Comparison of ENCODE assay signal across 23 mouse cellular contexts in genomic region chr1:72815616-72816015, GRCm38 (mm10). TPM values are rescaled to one million over a fixed set of nuclear protein-coding genes. Genes with fewer than 3 reads are reported as not detected.
DNase-seq lines count a peak whose midpoint lies in the region; ATAC-seq and TF ChIP-seq lines count a peak whose summit lies in the region.
"Had no signal": no experiment of that assay in that cellular context is flagged by ENCODE, and none has a peak within 500 bp of the region (broad histone marks: within the 10 kb centered on the region; RNA-seq: fewer than 3 reads in every experiment).

No protein-coding gene starts in this region.

- H3K79me2 ChIP-seq in CH12.LX (replicated peaks; ENCODE audit: control insufficient read depth, extremely low read depth, insufficient read depth, poor library complexity, severe bottlenecking) = no peaks in the 10 kb centered on the region

- TF ChIP-seq RAD21 in CH12.LX (IDR thresholded peaks at IDR 0.05; ENCODE audit: low read depth, low read length) = no peak

- no peak for TF ChIP-seq POLR2A in CH12.LX (IDR thresholded peaks at IDR 0.05; ENCODE audit: low read depth, low read length)

- H3K27me3 ChIP-seq in hindbrain, embryonic 10.5 days (ENCODE audit: insufficient read depth, poor library complexity, severe bottlenecking) = peaks cover 5% of the 10 kb centered on the region; the same call in 1 of the 2 replicates
- no peaks in the 10 kb centered on the region for H3K27me3 ChIP-seq in hindbrain, embryonic 13.5 days
- no peaks in the 10 kb centered on the region for H3K27me3 ChIP-seq in lung, embryonic 16.5 days (ENCODE audit: control insufficient read depth, insufficient read depth, low read depth, low read length)
- H3K27me3 ChIP-seq in CH12.LX (replicated peaks) = peaks cover 8% of the 10 kb centered on the region
- 0 out of 2 replicates have a peak, but pooled peaks cover 6% of the 10 kb centered on the region for H3K27me3 ChIP-seq in embryonic facial prominence, embryonic 10.5 days (replicated peaks; ENCODE audit: low read depth, poor library complexity, severe bottlenecking)
- no peaks in the 10 kb centered on the region for H3K27me3 ChIP-seq in intestine, embryonic 16.5 days (replicated peaks; ENCODE audit: control insufficient read depth, insufficient read depth, low read length)
- H3K27me3 ChIP-seq: embryonic facial prominence, embryonic 13.5 days; heart, embryonic 13.5 days; Patski had no signal

- DNase-seq in hindbrain, embryonic 10.5 days (ENCODE audit: low spot score) = no peak
- no peak for DNase-seq in lung, postnatal 4 days
- DNase-seq in CH12.LX (ENCODE audit: extremely low read depth) = no peak
- no peak for DNase-seq in embryonic facial prominence, embryonic 10.5 days (ENCODE audit: low spot score)
- DNase-seq in layer of hippocampus, postnatal 25 days (ENCODE audit: extremely low spot score in 1 of 2, low spot score in 1 of 2) = no peak
- DNase-seq: adrenal gland, postnatal 14 days; cerebellum, adult 11-12 months; cerebellum, adult 9-10 months; cerebellum, postnatal 25 days; gastrocnemius, adult 2 months; gastrocnemius, postnatal 25 days; heart, postnatal 36 days had no signal

- 0 out of 2 replicates have a peak, but pooled peaks cover 6% of the 10 kb centered on the region for H3K36me3 ChIP-seq in hindbrain, embryonic 10.5 days
- H3K36me3 ChIP-seq in hindbrain, embryonic 13.5 days = no peaks in the 10 kb centered on the region
- H3K36me3 ChIP-seq in lung, embryonic 16.5 days (ENCODE audit: control insufficient read depth, insufficient read depth, low read length) = no peaks in the 10 kb centered on the region
- no peaks in the 10 kb centered on the region for H3K36me3 ChIP-seq in CH12.LX (replicated peaks in 1 of 2; ENCODE audit: control insufficient read depth in 1 of 2, insufficient read depth in 1 of 2, low read length in 1 of 2)
- H3K36me3 ChIP-seq in embryonic facial prominence, embryonic 10.5 days (replicated peaks) = no peaks in the 10 kb centered on the region
- no peaks in the 10 kb centered on the region for H3K36me3 ChIP-seq in intestine, embryonic 16.5 days (ENCODE audit: control insufficient read depth, insufficient read depth, low read length)
- H3K36me3 ChIP-seq: embryonic facial prominence, embryonic 13.5 days; heart, embryonic 13.5 days; hindbrain, embryonic 12.5 days had no signal

- ATAC-seq in hindbrain, embryonic 13.5 days (ENCODE audit: low FRiP score) = no peak
- peak; percentile 13; the same call in 1 of the 2 replicates for ATAC-seq in lung, embryonic 16.5 days (ENCODE audit: low read depth)
- no peak for ATAC-seq in intestine, embryonic 16.5 days
- ATAC-seq: activated CD4-positive, CD25-positive, alpha-beta regulatory T cell, adult 4 months; CD4-positive, CD25-positive, alpha-beta regulatory T cell, adult 4 months; Patski had no signal

- H3K9ac ChIP-seq in hindbrain, embryonic 13.5 days = no peak overlapping the region
- H3K9ac ChIP-seq in lung, embryonic 16.5 days (ENCODE audit: low read length) = no peak overlapping the region
- H3K9ac ChIP-seq in CH12.LX (ENCODE audit: insufficient read depth, low read depth) = no peak overlapping the region
- no peak overlapping the region for H3K9ac ChIP-seq in intestine, embryonic 16.5 days (ENCODE audit: low read depth, low read length)
- H3K9ac ChIP-seq: embryonic facial prominence, embryonic 13.5 days; heart, embryonic 13.5 days; hindbrain, embryonic 12.5 days had no signal

- 89% methylated on average over 3 of the region's 3 CpGs for WGBS in hindbrain, embryonic 10.5 days
- 95% methylated on average over 3 of the region's 3 CpGs for WGBS in hindbrain, embryonic 13.5 days
- 63% methylated on average over 3 of the region's 3 CpGs for WGBS in lung, embryonic 16.5 days
- WGBS in embryonic facial prominence, embryonic 10.5 days = 93% methylated on average over 3 of the region's 3 CpGs
- WGBS in intestine, embryonic 16.5 days = 78% methylated on average over 3 of the region's 3 CpGs

- peak overlapping the region; percentile 56 for H3K27ac ChIP-seq in hindbrain, embryonic 10.5 days
- no peak overlapping the region for H3K27ac ChIP-seq in hindbrain, embryonic 13.5 days
- no peak overlapping the region for H3K27ac ChIP-seq in lung, embryonic 16.5 days (ENCODE audit: low read length)
- no peak overlapping the region for H3K27ac ChIP-seq in CH12.LX (ENCODE audit: insufficient read depth, low read depth)
- H3K27ac ChIP-seq in embryonic facial prominence, embryonic 10.5 days (replicated peaks) = peak overlapping the region; percentile 87; the same call in 1 of the 2 replicates
- no peak overlapping the region for H3K27ac ChIP-seq in intestine, embryonic 16.5 days (ENCODE audit: low read length)
- H3K27ac ChIP-seq: embryonic facial prominence, embryonic 13.5 days; gastrocnemius, adult 2 months; heart, embryonic 13.5 days; hindbrain, embryonic 12.5 days; hindbrain, postnatal 0 days had no signal

- no peak for TF ChIP-seq EP300 in CH12.LX (IDR thresholded peaks at IDR 0.05; ENCODE audit: low read length)

- dilution Hi-C loops in CH12.LX (cut with MboI; ENCODE audit: extremely low pct_ligation_motif_present, extremely low pct_unique_long_range_greater_than_20kb, low sequenced_read_pairs) = no loop called here

- H3K4me3 ChIP-seq in hindbrain, embryonic 10.5 days = no peak overlapping the region
- H3K4me3 ChIP-seq in hindbrain, embryonic 13.5 days = no peak overlapping the region
- H3K4me3 ChIP-seq in lung, embryonic 16.5 days (ENCODE audit: low read length) = no peak overlapping the region
- H3K4me3 ChIP-seq in CH12.LX (replicated peaks in 1 of 3; ENCODE audit: low read depth in 2 of 3, low read length in 2 of 3, poor library complexity in 1 of 3) = no peak overlapping the region
- H3K4me3 ChIP-seq in embryonic facial prominence, embryonic 10.5 days = no peak overlapping the region
- H3K4me3 ChIP-seq in intestine, embryonic 16.5 days (ENCODE audit: low read length) = no peak overlapping the region
- H3K4me3 ChIP-seq: embryonic facial prominence, embryonic 13.5 days; gastrocnemius, adult 2 months; heart, embryonic 13.5 days; hindbrain, embryonic 12.5 days had no signal

- no peak overlapping the region for H3K4me2 ChIP-seq in hindbrain, embryonic 13.5 days
- no peak overlapping the region for H3K4me2 ChIP-seq in lung, embryonic 16.5 days (ENCODE audit: low read depth, low read length)
- H3K4me2 ChIP-seq in CH12.LX (ENCODE audit: insufficient read depth, low read depth, poor library complexity, severe bottlenecking) = no peak overlapping the region
- no peak overlapping the region for H3K4me2 ChIP-seq in intestine, embryonic 16.5 days (ENCODE audit: low read depth, low read length)
- H3K4me2 ChIP-seq: embryonic facial prominence, embryonic 13.5 days; heart, embryonic 13.5 days; hindbrain, embryonic 12.5 days had no signal

- peaks cover 34% of the 10 kb centered on the region for H3K4me1 ChIP-seq in hindbrain, embryonic 10.5 days (replicated peaks)
- H3K4me1 ChIP-seq in hindbrain, embryonic 13.5 days (replicated peaks) = peaks cover 24% of the 10 kb centered on the region
- H3K4me1 ChIP-seq in lung, embryonic 16.5 days (replicated peaks; ENCODE audit: control insufficient read depth, insufficient read depth, low read length) = peaks cover 27% of the 10 kb centered on the region
- H3K4me1 ChIP-seq in CH12.LX (ENCODE audit: control insufficient read depth in 1 of 2, insufficient read depth in 2 of 2) = peaks cover 0 to 6% of the 10 kb centered on the region in 2 experiments; a peak in 1 of 4 replicates
- peaks cover 40% of the 10 kb centered on the region for H3K4me1 ChIP-seq in embryonic facial prominence, embryonic 10.5 days
- H3K4me1 ChIP-seq in intestine, embryonic 16.5 days (ENCODE audit: control insufficient read depth, insufficient read depth, low read length) = 0 out of 2 replicates have a peak, but pooled peaks cover 6% of the 10 kb centered on the region

- no peak for TF ChIP-seq CTCF in CH12.LX (conservative IDR thresholded peaks at IDR 0.05 in 1 of 2, IDR thresholded peaks at IDR 0.05 in 1 of 2; ENCODE audit: low read depth in 2 of 2, low read length in 2 of 2)

- peaks cover 8% of the 10 kb centered on the region; the same call in 1 of the 2 replicates for H3K9me3 ChIP-seq in hindbrain, embryonic 10.5 days
- H3K9me3 ChIP-seq in hindbrain, embryonic 13.5 days = no peaks in the 10 kb centered on the region; the same call in 1 of the 2 replicates
- H3K9me3 ChIP-seq in lung, embryonic 16.5 days (ENCODE audit: control insufficient read depth, low read length) = peaks cover 6% of the 10 kb centered on the region
- H3K9me3 ChIP-seq in CH12.LX (replicated peaks; ENCODE audit: low read length) = peaks cover 8% of the 10 kb centered on the region
- H3K9me3 ChIP-seq in embryonic facial prominence, embryonic 10.5 days = peaks cover 3% of the 10 kb centered on the region
- H3K9me3 ChIP-seq in intestine, embryonic 16.5 days (ENCODE audit: control insufficient read depth, low read length) = no peaks in the 10 kb centered on the region

- in situ Hi-C loops in CH12.LX (cut with MboI; ENCODE audit: low pct_ligation_motif_present, low pct_unique_long_range_greater_than_20kb, low sequenced_read_pairs) = no loop called here

TF ChIP-seq in CH12.LX, 34 proteins besides CTCF, POLR2A, EP300 and RAD21 (continues in another document):
- TF ChIP-seq GABPA (IDR thresholded peaks at IDR 0.05; ENCODE audit: insufficient replicate concordance, low read depth, low read length) = no peak

RNA-seq across cellular contexts. Expression of gene Igfbp2, which starts 8.7 kb away (rescaled TPM):
- polyA plus RNA-seq in hindbrain, embryonic 10.5 days (2016; fragmentation: Nextera tagmentation; extraction: Ambion mirVana) = 493 and 750 TPM in 2 replicates
- 392 and 465 TPM in 2 replicates for polyA plus RNA-seq in hindbrain, embryonic 13.5 days (2015; fragmentation: Nextera tagmentation; extraction: Ambion mirVana)
- 213 and 233 TPM in 2 replicates for polyA plus RNA-seq in lung, embryonic 16.5 days (2015; fragmentation: Nextera tagmentation; extraction: Ambion mirVana)
- 386 and 662 TPM in 2 replicates for total RNA-seq in CH12.LX (2012; rRNA removed)
- total RNA-seq in CH12.LX (2014; rRNA removed) = 264 and 294 TPM in 2 replicates
- 350 and 355 TPM in 2 replicates for polyA plus RNA-seq in CH12.LX (2012; ENCODE audit: insufficient read length, low read depth)
- 474 and 479 TPM in 2 replicates for polyA plus RNA-seq in embryonic facial prominence, embryonic 10.5 days (2016; fragmentation: Nextera tagmentation; extraction: Ambion mirVana)
- polyA plus RNA-seq in intestine, embryonic 16.5 days (2015; fragmentation: Nextera tagmentation; extraction: Ambion mirVana) = 127 and 139 TPM in 2 replicates
- 10 to 100 TPM; 44.4 to 50.5 TPM for total RNA-seq in layer of hippocampus, postnatal 25 days (2021)
- total RNA-seq: gastrocnemius, adult 2 months; granulocyte monocyte progenitor cell, adult 5-6 weeks had no signal
- polyA plus RNA-seq: activated CD4-positive, CD25-positive, alpha-beta regulatory T cell, adult 4 months; CD4-positive, CD25-positive, alpha-beta regulatory T cell, adult 4 months had no signal

RNA-seq across cellular contexts. Expression of gene Igfbp5, which starts 59.1 kb away (rescaled TPM):
- polyA plus RNA-seq in hindbrain, embryonic 10.5 days (2016; fragmentation: Nextera tagmentation; extraction: Ambion mirVana) = 35.4 and 40.7 TPM in 2 replicates
- 60.5 and 68.4 TPM in 2 replicates for polyA plus RNA-seq in hindbrain, embryonic 13.5 days (2015; fragmentation: Nextera tagmentation; extraction: Ambion mirVana)
- polyA plus RNA-seq in lung, embryonic 16.5 days (2015; fragmentation: Nextera tagmentation; extraction: Ambion mirVana) = 58.7 and 72.4 TPM in 2 replicates
- 0.04 and 0.08 TPM in 2 replicates for total RNA-seq in CH12.LX (2012; rRNA removed)
- total RNA-seq in CH12.LX (2014; rRNA removed) = not detected in 2 replicates
- 0.09 and 0.14 TPM in 2 replicates for polyA plus RNA-seq in CH12.LX (2012; ENCODE audit: insufficient read length, low read depth)
- polyA plus RNA-seq in embryonic facial prominence, embryonic 10.5 days (2016; fragmentation: Nextera tagmentation; extraction: Ambion mirVana) = 75.4 and 87.4 TPM in 2 replicates
- 25.7 and 27.8 TPM in 2 replicates for polyA plus RNA-seq in intestine, embryonic 16.5 days (2015; fragmentation: Nextera tagmentation; extraction: Ambion mirVana)
- 10 to 100 TPM; 69.7 to 72.5 TPM for total RNA-seq in layer of hippocampus, postnatal 25 days (2021)
- total RNA-seq: granulocyte monocyte progenitor cell, adult 5-6 weeks had no signal
- polyA plus RNA-seq: activated CD4-positive, CD25-positive, alpha-beta regulatory T cell, adult 4 months; CD4-positive, CD25-positive, alpha-beta regulatory T cell, adult 4 months had no signal

Comparison
In these comparisons a context has a peak if more than half of its experiments do, and no peak if none do; other contexts are left out.
1. H3K27ac ChIP-seq: peak in hindbrain, embryonic 10.5 days (single experiment) and embryonic facial prominence, embryonic 10.5 days (single experiment); none in hindbrain, embryonic 13.5 days (single experiment), lung, embryonic 16.5 days (single experiment), CH12.LX (single experiment) and intestine, embryonic 16.5 days (single experiment).
2. RNA of gene Igfbp5, which starts 59.1 kb away (polyA plus RNA-seq): 75.4 to 87.4 TPM in embryonic facial prominence, embryonic 10.5 days, 58.7 to 72.4 TPM in lung, embryonic 16.5 days, 60.5 to 68.4 TPM in hindbrain, embryonic 13.5 days, 35.4 to 40.7 TPM in hindbrain, embryonic 10.5 days and 25.7 to 27.8 TPM in intestine, embryonic 16.5 days; 0.09 to 0.14 TPM in CH12.LX; every median in the first group is over 10 times any median in the second.